Mouse (Mus musculus) kidney, adult 2 months (tissue): ENCODE data around the gene Taar9.
"Not testable (repeated sequence)": the region's sequence is repeated elsewhere in the genome, so short reads cannot be mapped to it uniquely, and the experiment has no call there.

Experiments used
- CTCF ChIP-seq: fragments of 200-500 bp; conservative IDR thresholded peaks from 2 replicates; pipeline ENCODE4 v1.5.1; 2011; ENCODE audit warnings: low read depth, mild to moderate bottlenecking, control low read depth, low read length, moderate library complexity, mixed read lengths; ENCODE audit not compliant: insufficient read depth, insufficient read length
- POLR2A ChIP-seq: fragments of 200-500 bp; IDR thresholded peaks from one replicate; pipeline ENCODE4 v1.6.1; 2011; ENCODE audit warnings: low read depth, low read length, control low read depth

- TF ChIP-seq POLR2A, CTCF: not testable (repeated sequence)
Observed at GRCm38 (mm10) chr10:24076200-24076599, 33.1 kb downstream of the Taar9 start, which contains the start of gene Taar8a.
